Mouse (Mus musculus) testis, adult 2 months (tissue): ENCODE measurements around the gene Il17re.

Source experiments
- CTCF ChIP-seq: fragments of 200-500 bp; IDR thresholded peaks from 2 replicates; pipeline ENCODE4 v1.5.1; 2012; ENCODE audit warnings: low read depth, mild to moderate bottlenecking, inconsistent platforms, low read length, moderate library complexity; ENCODE audit not compliant: control insufficient read depth, insufficient read depth, insufficient replicate concordance
- POLR2A ChIP-seq: fragments of 200-500 bp; IDR thresholded peaks from 2 replicates; pipeline ENCODE4 v1.6.1; 2012; ENCODE audit warnings: low read depth, mild to moderate bottlenecking, inconsistent platforms, low read length, moderate library complexity; ENCODE audit not compliant: control insufficient read depth

GRCm38 (mm10) chr6:113437135-113437534 lies 21.1 kb upstream of the Il17re start:
- no peak for TF ChIP-seq POLR2A
- no peak for TF ChIP-seq CTCF
